Mouse (Mus musculus) stomach, embryonic 16.5 days (tissue): ENCODE results near the gene Maz. TPM values are rescaled to one million over a fixed set of nuclear protein-coding genes. Genes with fewer than 3 reads are reported as not detected.

Source experiments
- ATAC-seq: fragments of 200-750 bp; cut with Nextera tagmentation; 2 replicates; pipeline ENCODE4 v1.8.0; 2017; ENCODE audit warnings: moderate number of reproducible peaks, moderate TSS enrichment; ENCODE audit not compliant: insufficient read depth, low FRiP score
- H3K27ac ChIP-seq: fragments of 300-500 bp; sonication (generic); 2 replicates; pipeline ENCODE4 v1.5.1; 2014; ENCODE audit warnings: low read length
- H3K27me3 ChIP-seq: fragments of 300-500 bp; sonication (generic); 2 replicates; pipeline ENCODE4 v1.6.1; 2014; ENCODE audit warnings: low read length, control low read depth, mixed read lengths; ENCODE audit not compliant: control insufficient read depth, insufficient read depth
- H3K36me3 ChIP-seq: fragments of 300-500 bp; sonication (generic); 2 replicates; pipeline ENCODE4 v1.6.1; 2014; ENCODE audit warnings: low read length; ENCODE audit not compliant: control insufficient read depth, insufficient read depth
- H3K4me1 ChIP-seq: fragments of 300-500 bp; sonication (generic); 2 replicates; pipeline ENCODE4 v1.6.1; 2014; ENCODE audit warnings: low read length, control low read depth, mixed read lengths; ENCODE audit not compliant: control insufficient read depth, insufficient read depth
- H3K4me2 ChIP-seq: fragments of 300-500 bp; sonication (generic); 2 replicates; pipeline ENCODE4 v1.6.1; 2014; ENCODE audit warnings: low read depth, low read length, mixed read lengths
- H3K4me3 ChIP-seq: fragments of 300-500 bp; sonication (generic); replicated peaks from 2 replicates; pipeline ENCODE4 v1.5.1; 2014; ENCODE audit warnings: mild to moderate bottlenecking, low read length
- H3K9ac ChIP-seq: fragments of 300-500 bp; sonication (generic); 2 replicates; pipeline ENCODE4 v1.6.1; 2014; ENCODE audit warnings: low read length
- H3K9me3 ChIP-seq: fragments of 300-500 bp; sonication (generic); replicated peaks from 2 replicates; pipeline ENCODE4 v1.6.1; 2016; ENCODE audit warnings: low read length, control low read depth; ENCODE audit not compliant: control insufficient read depth
- WGBS: fragments of 180-500 bp; shearing (Covaris S2); extraction: QIAGEN DNeasy Blood & Tissue Kit; methylation state at CpG from one replicate; pipeline ENCODE4 v1.1.7; 2014; 5-methylcytosine and 5-hydroxymethylcytosine counted together
- polyA plus RNA-seq: library from polyadenylated mRNA; unstranded; fragments of >200 nt; fragmentation: Nextera tagmentation; extraction: Ambion mirVana; gene quantifications from 2 replicates; pipeline ENCODE4 v1.2.1, GENCODE M21; 2015

Gene Maz
- polyA plus RNA-seq, 1 experiment from 2014 or later: 27.9 TPM

DNA sequence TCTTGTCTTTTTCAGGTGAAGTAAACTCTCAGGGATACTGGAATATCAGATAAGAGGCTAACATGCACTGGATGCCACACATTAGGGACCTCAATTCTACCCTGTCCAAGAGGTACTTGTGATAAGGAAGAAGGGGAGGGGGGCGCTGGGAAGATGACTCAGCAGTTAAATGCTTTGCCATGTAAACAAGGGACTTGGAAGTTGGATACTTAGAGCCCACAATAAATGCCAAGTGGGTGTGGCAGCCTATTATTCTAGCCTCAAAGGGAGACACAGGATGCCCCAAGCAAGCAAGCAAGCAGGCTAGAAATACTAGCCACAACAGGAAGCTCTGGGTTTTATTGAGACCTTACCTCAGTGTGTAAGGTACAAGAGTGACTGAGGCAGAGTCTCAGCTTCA lies 4.4 kb upstream of the Maz start:
- Histone ChIP-seq H3K9me3 (no peaks in the 10 kb centered on the region), H3K9ac (no peak overlapping the region), H3K4me2 (no peak overlapping the region), H3K27me3 (no peaks in the 10 kb centered on the region), H3K4me3 (no peak overlapping the region), H3K4me1 (peaks cover 5% of the 10 kb centered on the region), H3K27ac (no peak overlapping the region), H3K36me3 (0 out of 2 replicates have a peak, but pooled peaks cover 3% of the 10 kb centered on the region)
- no peak for ATAC-seq
- 77% methylated on average over 1 of the region's 1 CpGs for WGBS

DNA sequence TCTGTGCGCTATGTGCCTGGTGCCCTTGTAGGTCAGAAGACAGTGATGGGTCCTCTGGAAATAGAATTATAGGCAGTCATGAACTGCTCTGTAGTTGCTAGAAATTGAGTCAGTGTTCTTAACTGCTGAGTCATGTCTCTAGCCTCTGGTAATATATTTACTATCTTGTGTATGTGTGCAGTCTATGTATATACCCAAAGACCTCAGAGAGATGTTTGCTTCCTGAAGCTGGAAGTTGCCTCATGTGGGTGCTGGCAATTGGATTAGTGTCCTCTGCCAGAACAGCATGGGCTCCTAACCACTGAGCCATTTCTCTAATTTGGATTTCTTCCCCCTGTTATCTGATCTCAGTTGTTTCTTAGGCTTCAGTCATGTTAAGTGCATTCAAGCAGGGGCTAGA lies 3.3 kb upstream of the Maz start:
- Histone ChIP-seq H3K27me3 (no peaks in the 10 kb centered on the region), H3K4me3 (no peak overlapping the region), H3K27ac (no peak overlapping the region), H3K4me2 (no peak overlapping the region), H3K9me3 (no peaks in the 10 kb centered on the region), H3K36me3 (0 out of 2 replicates have a peak, but pooled peaks cover 3% of the 10 kb centered on the region), H3K9ac (no peak overlapping the region), H3K4me1 (peaks cover 5% of the 10 kb centered on the region)
- ATAC-seq: no peak
- 100% methylated on average over 1 of the region's 1 CpGs for WGBS

DNA sequence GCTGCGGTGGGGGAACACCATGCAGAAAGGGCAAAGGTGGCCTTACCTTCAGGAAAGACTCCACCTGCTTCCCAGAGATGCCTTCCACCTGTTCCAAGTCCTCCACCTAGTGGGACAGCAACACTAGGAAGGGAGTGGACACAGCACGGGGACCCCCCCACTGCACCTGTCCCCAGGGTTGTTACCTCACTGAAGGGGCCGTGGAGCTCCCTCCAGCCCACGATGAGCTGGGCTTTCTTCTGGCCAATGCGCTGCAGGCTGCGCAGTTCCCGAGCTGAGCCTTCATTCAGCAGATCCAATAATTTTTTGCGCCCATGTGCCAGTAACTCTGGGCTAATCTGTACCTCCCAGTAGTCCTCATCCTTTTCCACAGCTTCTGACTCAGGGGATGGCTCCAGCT lies 1.0 kb upstream of the Maz start:
- H3K27ac ChIP-seq: peak overlapping the region; percentile 95
- ATAC-seq: no peak
- H3K9me3 ChIP-seq: no peaks in the 10 kb centered on the region
- H3K4me3 ChIP-seq: peak overlapping the region; percentile 93
- H3K36me3 ChIP-seq: peaks cover 5% of the 10 kb centered on the region; the same call in 1 of the 2 replicates
- peaks cover 26% of the 10 kb centered on the region for H3K4me1 ChIP-seq
- H3K27me3 ChIP-seq: no peaks in the 10 kb centered on the region
- WGBS: 60% methylated on average over 8 of the region's 8 CpGs
- H3K4me2 ChIP-seq: peak overlapping the region; percentile 90
- H3K9ac ChIP-seq: peak overlapping the region; percentile 68

- Histone ChIP-seq H3K9me3 (no peaks in the 10 kb centered on the region), H3K4me2 (peak overlapping the region; percentile 90), H3K4me3 (peak overlapping the region; percentile 93), H3K9ac (peak overlapping the region; percentile 99), H3K4me1 (peaks cover 36% of the 10 kb centered on the region), H3K36me3 (peaks cover 7% of the 10 kb centered on the region; the same call in 1 of the 2 replicates), H3K27me3 (no peaks in the 10 kb centered on the region), H3K27ac (peak overlapping the region; percentile 95)
- ATAC-seq: no peak; the same call in 1 of the 2 replicates
- WGBS: 0% methylated on average over 6 of the region's 48 CpGs
Observed at GRCm38 (mm10) chr7:127026616-127026983, 237 bp downstream of the Maz start.

- Histone ChIP-seq H3K9me3 (no peaks in the 10 kb centered on the region), H3K27me3 (no peaks in the 10 kb centered on the region), H3K4me2 (peak overlapping the region; percentile 90), H3K27ac (peak overlapping the region; percentile 95), H3K36me3 (peaks cover 7% of the 10 kb centered on the region; the same call in 1 of the 2 replicates), H3K4me3 (peak overlapping the region; percentile 93), H3K9ac (peak overlapping the region; percentile 99), H3K4me1 (peaks cover 40% of the 10 kb centered on the region)
- 0% methylated on average over 32 of the region's 48 CpGs for WGBS
- peak; percentile 25 for ATAC-seq
Observed at GRCm38 (mm10) chr7:127026161-127026600, 656 bp downstream of the Maz start.

GRCm38 (mm10) chr7:127025556-127026160 lies 1.2 kb downstream of the Maz start:
- peak overlapping the region; percentile 99 for H3K9ac ChIP-seq
- WGBS: under 1% methylated on average over 57 of the region's 65 CpGs
- H3K27me3 ChIP-seq: no peaks in the 10 kb centered on the region
- peak overlapping the region; percentile 95 for H3K27ac ChIP-seq
- H3K9me3 ChIP-seq: no peaks in the 10 kb centered on the region
- H3K4me1 ChIP-seq: peaks cover 42% of the 10 kb centered on the region
- no peak for ATAC-seq
- peaks cover 7% of the 10 kb centered on the region; the same call in 1 of the 2 replicates for H3K36me3 ChIP-seq
- peak overlapping the region; percentile 90 for H3K4me2 ChIP-seq
- H3K4me3 ChIP-seq: peak overlapping the region; percentile 93

DNA sequence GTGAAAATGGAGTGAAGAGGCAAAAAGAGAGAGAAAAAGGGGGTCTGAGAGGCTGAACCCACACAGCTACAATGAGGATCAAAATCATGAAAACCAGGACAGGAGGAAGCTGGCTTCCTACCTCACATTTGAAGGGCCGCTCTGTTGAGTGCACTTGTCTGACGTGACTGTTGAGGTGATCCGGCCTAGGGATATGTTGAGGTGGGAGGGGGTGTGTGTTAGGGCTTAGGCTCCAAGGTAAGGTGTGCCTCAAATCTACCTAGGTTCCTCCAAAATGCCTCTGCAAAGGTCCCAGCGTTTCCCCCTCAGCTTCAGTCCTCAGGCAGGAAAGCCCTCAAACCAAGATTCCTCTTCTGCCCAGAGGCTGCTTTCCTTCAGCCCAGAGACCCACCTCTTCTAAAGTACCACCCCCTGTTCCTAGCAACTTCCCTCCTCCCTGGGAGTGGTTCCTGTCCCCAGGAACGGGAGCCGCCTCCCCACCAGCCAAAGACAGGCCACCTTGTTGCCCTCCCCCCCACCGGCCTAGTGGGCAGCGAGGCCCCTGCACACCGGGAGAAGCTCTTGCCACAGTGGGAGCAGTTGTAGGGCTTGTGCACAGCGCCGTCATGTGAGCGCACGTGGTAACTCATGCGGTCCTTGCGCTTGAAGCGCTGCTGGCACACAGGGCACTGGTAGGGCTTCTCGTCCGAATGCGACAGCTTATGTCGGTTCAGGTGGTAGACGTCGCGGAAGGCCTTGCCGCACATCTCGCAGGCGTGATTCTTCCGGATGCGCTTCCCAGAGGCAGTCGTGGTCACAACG lies 1.9 kb downstream of the Maz start:
- Histone ChIP-seq H3K36me3 (peaks cover 7% of the 10 kb centered on the region; the same call in 1 of the 2 replicates), H3K4me2 (peak overlapping the region; percentile 90), H3K4me3 (peak overlapping the region; percentile 93), H3K27ac (peak overlapping the region; percentile 95), H3K4me1 (peaks cover 45% of the 10 kb centered on the region), H3K9ac (peak overlapping the region; percentile 99), H3K9me3 (no peaks in the 10 kb centered on the region), H3K27me3 (no peaks in the 10 kb centered on the region)
- 1% methylated on average over 30 of the region's 30 CpGs for WGBS
- ATAC-seq: peak; percentile 20

DNA sequence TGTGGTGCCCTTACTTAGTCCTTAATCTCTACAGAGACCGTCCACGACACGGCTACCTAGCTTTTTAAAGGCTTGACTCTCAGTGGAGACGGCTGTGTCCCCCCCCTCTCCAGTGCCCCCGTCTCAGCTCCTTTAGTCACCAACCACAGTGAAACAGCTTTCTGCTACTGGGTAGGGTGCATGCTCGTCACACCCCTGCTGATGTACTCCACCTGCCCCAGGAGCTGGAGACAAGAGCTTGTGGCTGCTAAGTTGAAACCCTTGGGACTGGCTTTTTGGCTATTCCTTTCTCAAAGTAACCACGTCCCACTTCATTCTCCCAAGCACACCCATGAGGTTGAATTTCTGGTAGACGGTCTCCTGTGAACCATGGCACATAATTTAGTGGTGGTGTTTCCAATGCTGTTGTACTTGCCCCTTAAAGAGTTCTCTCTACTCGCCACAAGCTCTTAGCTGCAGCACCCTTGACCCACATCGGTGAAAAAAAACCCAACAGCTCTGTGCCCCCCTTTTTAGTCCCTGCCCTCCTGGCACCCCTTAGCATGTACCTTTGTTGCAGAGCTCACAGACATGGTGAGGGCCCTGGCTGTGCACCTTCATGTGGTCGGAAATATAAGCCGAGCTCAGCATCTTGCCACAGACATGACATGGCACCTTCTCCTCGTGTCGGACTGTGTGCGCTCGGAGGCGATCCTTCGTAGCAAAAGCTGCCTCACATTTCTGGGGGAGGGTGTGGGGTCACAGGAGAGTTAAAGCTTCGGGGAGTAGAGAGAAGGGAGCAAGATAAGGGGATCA lies 2.7 kb downstream of the Maz start:
- no peaks in the 10 kb centered on the region for H3K9me3 ChIP-seq
- H3K9ac ChIP-seq: peak overlapping the region; percentile 99
- H3K4me1 ChIP-seq: peaks cover 53% of the 10 kb centered on the region
- ATAC-seq: no peak
- H3K27me3 ChIP-seq: no peaks in the 10 kb centered on the region
- H3K27ac ChIP-seq: no peak overlapping the region
- peak overlapping the region; percentile 90 for H3K4me2 ChIP-seq
- H3K36me3 ChIP-seq: peaks cover 7% of the 10 kb centered on the region; the same call in 1 of the 2 replicates
- H3K4me3 ChIP-seq: peak overlapping the region; percentile 93
- WGBS: 15% methylated on average over 19 of the region's 19 CpGs
